Mouse (Mus musculus): ENCODE results near the gene Areg.

Areg gene

DNA sequence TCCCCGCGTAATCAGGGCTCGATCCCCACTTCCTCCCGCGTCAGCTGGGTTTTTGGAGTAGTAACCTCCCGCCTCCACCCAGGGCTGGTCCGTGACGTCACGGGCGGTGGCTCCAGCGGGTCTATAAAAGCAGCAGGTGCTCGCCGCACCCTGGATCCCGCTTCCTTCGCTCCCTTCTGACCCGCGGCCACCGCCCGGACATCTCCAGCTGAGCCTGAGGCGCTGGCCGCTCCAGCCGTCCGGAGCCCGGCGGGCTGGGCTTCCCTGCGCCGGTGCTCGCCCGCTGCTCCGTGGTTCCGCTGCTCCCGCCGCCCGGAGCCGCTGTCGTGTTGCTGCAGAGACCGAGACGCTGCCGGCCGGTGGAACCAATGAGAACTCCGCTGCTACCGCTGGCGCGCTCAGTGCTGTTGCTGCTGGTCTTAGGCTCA, at the start of gene Areg:
Gene Areg, plus strand, starts transcription at position 154 of the 428 bp plus-strand sequence.
- DNase-seq (ENCODE audit: low spot score): no peak

DNA sequence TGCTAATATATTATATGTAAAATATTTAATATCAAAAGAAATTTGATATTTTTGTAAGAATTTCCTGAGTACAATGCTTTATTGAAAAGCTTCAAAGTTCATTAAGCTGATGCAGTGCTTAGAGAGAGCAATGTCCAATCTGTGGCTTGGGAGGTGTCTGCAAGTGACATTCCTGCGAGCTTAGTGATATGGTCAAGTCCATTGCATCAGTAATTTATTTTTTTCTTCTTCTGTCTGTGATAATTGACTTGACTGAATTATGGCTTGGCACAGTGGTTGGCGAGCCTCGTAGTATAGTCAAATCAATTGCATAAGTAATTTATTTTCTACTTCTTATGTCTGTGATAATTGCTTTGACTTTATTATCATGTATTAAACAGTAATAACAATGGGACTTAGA, 49.1 kb upstream of the Areg start:
- DNase-seq (ENCODE audit: low spot score): no peak

DNA sequence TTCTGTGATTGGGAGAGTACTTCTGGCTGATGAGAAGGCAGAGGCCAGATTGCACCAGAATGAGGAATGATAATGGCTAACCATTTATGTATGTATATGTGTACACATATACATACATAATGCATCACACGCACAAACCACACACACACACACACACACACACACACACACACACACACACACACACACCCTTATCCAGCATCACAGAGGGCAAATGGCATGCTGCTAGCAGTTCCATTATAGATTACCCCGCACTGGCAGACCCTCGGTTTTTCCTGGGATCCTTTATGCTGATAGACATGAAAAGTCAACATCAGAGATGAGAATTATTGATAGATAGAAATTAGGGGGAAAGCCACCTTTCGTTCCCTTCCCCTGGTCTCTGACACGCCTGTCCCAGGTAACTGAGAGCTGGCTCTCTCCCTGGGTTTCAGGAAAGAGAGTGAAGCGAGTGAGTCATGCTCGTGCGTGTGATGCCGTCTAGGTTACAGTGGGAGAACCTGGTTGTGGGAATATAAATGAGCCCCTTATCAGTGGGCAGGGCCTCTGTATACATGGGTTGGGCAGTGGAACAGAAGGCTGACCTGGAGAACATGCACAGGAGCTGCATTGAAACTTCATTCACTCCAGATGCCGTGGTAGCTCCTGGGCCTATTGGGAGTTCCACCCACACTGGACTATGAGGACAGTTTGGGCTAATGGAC, 41.3 kb upstream of the Areg start:
- no peak for DNase-seq (ENCODE audit: low spot score)

DNA sequence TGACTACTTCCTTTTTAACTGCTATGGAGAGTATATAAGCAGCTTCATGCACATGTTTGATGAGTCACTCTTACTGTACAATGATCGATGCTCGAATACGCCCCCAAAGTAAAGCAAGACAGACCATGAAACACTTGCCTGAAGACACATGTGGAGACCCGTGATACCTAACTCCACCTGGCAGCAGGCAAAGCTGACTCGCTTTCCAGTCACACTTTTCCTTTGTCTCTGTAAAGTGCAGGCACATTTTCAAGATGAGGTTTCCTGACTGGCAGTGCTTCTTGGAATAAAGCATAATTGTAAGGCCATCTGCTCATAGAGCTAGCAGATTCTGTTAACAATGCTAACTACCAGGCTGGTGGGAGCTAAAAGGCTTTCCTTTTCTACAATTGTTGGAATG, 37.7 kb upstream of the Areg start:
- DNase-seq (ENCODE audit: low spot score): no peak

DNA sequence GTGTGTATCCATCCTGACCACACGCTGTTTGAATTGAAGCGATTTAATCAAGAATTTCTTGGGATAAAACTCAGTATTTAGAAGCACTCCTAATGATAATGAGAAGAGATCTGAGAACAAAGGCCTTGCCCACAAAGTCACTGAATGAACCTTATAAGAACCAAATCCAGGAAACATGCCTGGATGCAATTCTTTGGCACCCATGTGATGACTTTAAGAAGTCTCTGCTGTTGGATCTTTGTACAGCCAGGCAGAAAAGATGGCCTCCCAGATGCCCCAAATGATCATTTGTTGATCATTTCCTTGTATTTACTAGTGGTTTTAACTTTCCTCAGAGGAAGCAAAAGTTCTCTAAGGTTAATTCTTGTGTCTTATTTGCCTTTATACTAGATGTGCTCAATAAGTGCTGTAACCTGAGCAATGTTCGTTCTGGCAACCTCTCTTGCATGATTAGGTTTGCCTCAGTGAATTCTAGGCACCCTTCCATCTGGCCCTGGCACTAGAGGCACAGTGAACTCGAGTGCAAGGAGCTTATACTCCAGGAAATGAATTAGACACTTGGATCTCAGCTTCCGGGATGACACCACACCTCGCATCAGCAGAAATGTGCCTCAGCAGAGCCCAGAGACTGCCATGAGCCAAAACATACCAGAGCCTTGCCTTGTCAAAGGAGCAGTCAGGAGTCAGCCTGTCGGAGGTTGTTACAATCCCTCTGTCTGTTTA, 35.3 kb upstream of the Areg start:
- peak; percentile 77 for DNase-seq (ENCODE audit: low spot score)

DNA sequence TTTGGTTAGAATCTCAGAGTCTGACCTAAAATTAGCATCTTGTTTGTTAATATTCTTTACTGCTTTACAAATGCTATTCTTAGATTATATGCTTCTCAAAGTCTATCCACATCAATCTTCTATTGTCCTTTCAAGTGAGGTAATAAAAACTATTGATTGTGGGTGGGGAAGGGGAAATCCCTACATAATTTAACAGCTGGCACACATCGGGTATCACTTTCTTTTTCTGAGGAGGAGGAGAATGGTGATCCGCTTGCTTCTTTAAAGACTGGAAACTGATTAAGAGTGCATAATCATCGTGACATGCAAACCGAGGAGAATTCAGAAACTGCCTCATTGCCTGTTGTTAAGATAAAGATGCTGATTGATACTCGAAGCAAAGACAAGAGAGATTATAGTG, 33.2 kb upstream of the Areg start:
- no peak for DNase-seq (ENCODE audit: low spot score)

DNA sequence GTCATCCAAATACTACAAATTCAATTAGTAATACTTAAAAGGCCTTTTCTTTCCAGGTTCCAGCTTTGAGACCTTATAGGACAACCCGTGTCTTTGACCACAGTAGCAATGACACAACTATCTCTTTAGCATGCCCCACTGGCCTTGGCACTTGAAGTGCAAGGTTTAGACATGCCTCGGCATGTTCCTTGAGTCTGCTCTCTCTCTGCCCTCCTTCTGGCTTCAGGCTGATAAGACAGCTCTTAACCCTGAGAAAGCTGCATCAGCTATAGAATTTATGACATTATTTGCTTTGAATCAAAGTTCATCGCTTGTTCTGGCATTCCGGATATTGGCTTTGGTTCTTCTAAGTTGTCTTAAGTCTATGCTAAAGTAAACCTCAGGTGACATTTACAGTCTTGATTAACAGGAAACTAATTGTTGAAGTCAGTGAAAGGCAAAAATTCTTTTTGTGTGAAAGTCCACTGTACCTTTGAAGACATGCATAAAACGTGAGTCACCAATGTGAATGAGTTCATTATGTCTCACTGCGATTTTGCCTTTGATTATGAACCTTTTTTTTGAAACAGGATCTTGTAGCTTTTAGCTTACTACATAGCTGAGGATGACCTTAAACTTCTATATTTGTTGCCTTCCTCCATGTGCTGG, 29.3 kb upstream of the Areg start:
- no peak for DNase-seq (ENCODE audit: low spot score)

DNA sequence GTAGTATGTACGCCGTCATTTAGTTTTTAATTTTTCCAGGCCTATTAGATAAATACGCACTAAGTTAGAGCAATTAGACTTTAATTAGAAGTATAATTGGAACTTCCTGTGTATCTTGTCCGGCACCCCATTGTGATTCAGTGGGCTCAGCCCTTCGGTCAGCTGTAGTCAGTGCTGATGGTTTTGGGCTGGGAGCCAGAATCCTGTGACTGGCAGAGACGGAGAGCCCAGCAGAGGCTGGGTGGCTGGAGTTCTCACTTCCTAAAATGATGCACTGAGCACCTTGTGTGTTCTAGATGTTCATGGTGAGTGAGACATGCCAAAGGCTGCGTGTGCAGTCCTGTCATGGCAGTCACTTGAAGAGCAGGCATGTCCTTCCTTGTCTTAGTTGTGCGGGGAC, 28.4 kb upstream of the Areg start:
- no peak for DNase-seq (ENCODE audit: low spot score)

DNA sequence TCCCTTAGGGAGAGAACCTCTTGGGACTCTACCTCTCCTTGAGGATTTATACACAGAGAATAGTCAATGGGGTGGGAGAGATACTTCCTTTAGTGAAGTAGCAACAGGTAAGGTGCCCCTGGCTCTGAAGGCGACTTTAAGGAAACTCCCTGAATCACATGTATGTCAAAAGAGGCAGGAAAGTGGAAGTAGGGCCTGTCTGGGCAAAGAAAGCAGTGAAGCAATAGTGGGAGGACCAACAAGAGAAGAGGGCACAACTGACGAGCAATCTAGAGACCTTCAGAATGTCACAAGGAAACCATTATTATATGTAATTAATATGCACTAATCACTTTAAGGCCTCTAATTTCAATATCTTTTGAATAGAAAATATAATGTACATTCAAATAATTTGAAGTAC, 25.4 kb upstream of the Areg start:
- no peak for DNase-seq (ENCODE audit: low spot score)

DNA sequence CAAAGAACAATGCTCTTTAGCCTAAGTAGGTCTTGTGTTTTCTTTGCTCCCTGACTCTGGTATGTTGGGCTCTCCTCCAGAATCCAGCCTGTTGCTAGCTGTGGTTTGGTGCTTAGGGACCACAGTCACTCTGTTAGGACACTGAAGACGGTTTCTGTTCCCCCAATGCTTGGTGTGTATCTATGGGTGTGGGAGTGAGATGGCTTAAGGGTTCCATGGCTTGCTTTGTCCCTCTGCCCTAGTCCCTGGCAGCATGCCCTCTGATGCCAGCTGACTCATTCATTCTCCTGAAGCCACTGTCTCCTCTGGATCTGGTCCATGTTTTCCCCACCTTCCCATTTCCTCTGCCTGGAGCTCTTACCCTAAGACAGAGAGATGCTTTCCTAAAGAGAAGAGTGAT, 24.8 kb upstream of the Areg start:
- no peak for DNase-seq (ENCODE audit: low spot score)

DNA sequence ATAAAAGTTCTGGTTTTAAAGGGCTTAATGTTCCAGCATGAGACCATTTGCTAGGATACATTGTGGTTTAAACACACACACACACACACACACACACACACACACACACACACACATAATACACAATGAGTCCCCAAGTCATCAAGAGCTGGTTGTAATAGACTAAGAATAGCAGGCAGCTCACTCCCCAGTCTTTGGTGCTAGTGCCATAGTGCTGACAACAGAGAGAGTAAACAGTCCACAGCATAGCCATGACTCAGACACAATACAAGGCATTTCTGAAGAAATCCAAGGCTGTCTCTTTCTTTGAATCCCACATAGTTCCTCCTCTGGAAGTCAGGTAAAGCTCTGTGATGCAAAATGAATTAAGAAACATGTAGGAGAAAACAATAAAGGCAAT, 20.8 kb upstream of the Areg start:
- DNase-seq (ENCODE audit: low spot score): no peak

DNA sequence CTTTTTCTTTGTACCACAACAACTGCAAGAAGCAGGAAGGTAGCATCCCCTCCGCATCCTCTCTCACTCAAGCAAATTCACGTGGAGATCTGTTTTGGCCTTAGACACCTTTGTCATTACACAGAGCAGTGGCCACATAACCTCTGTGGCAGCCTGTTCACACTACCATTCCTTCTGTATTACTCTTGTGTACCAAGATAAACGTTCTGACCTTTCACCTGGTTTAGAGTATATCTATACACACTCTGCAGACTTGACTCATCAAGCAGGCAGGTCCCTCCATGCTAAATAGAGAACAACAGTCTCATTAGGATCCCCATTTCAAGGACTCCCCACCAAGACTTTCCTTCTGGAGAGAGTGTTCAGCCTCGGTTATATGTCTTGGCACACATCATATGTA, 16.0 kb upstream of the Areg start:
- DNase-seq (ENCODE audit: low spot score): no peak

DNA sequence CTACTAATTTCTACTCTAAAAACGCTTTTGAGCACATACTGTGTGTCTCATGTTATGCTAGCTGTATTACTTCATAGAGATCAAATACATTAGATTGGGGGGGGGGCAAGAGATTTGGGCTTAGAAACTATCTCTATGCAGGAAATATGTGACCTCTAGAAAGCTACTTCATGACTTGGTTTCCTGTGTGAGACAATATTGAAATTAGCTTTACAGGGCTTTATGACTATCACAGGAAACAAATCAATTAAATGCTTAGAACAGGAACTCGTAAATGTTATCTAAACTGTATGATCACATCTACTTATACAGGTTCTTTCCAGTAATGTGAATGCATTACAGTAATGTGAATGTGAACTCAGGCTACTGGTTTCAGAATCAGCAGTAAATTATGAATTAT, 15.3 kb upstream of the Areg start:
- DNase-seq (ENCODE audit: low spot score): no peak

DNA sequence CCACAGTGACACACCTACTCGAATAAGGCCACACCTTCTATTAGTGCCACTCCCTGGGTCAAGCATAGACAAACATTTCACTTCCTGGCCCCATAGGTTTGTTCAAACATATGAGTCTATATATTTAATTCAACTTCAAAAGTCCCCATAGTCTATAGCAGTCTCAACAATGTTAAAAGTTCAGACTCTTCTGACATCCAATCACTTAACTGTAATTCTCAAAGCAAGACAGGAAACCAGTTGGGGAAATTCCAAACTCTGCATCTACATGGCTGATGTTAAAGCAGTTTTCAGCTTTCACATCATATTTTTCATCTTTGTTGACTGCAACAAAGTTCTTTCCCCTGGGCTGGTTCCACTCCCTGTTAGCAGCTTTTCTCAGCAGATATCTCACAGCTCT, 12.8 kb upstream of the Areg start:
- no peak for DNase-seq (ENCODE audit: low spot score)

DNA sequence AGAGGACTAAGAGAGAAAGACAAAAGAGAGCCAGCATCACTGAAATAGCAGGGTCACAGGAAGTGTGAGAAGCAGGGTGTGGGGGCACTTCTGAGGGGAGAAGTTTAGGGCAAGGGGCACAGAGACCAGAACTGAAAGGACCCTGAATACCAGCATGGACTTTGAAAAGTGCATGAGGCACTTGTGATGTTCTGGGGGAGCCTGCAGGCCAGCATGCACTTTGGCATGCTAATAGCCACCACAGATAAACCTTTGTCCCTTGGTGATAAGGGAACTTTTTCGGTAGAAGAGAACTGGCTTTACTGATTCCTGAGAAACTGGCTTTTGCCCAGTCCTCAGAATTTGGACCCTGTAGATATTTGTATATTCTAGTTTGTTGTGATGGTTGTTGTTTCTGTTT, 4.4 kb upstream of the Areg start:
- DNase-seq (ENCODE audit: low spot score): no peak

DNA sequence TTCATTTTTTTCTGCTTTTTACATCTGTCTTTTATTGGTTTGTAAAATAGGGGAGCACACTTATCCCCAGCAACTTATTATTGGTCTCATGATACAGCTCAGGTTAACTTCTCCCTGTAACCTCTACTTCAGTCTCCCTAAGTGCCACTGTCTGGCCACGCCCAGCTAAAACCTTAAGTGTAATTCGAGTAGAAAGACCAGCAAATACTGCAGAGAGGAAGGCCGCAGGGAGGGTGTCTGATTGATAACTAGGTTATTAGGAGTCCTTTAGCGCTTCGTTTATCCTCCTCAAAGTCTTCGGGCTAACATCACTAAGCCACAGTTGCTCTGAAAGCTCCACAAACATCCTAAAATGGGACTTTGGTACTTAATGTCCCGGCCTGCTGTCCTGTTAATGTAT, 429 bp upstream of the Areg start:
- no peak for DNase-seq (ENCODE audit: low spot score)

DNA sequence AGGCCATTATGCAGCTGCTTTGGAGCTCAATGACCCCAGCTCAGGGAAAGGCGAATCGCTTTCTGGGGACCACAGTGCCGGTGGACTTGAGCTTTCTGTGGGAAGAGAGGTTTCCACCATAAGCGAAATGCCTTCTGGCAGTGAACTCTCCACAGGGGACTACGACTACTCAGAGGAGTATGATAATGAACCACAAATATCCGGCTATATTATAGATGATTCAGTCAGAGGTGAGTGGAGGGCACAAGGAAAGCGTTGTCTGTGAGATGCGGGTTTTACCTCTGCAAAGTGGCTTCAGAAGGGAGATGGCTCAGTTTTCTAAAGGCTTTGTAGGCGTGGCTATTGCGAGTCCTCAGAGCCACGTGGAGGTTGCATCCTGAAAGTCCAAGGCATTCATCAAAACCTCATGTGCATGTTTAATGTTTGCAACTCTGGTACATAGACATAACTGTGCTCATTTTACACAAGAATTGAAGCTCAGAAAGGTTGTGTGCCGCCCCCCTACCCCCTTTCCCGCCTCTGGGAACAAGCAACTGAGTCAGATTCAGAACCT, 1.6 kb downstream of the Areg start:
- no peak for DNase-seq (ENCODE audit: low spot score)

DNA sequence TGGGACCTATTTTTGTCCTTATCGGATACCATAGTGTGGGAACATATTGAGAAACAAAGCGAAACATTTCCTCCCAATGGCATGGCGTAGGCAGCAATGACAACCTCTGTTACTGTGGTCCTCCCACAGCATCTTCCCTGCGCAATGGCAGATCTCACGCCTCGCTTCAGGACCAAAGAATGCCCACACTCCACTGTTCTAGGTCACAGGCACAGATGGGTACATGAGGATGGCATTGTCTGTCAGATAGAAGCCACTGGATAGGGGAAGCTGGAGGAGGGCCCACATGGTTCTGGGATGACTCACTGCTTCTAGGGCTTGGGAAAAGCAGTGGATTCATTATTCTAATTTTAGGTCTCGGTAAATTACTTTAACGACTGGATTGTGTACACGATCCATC, 5.6 kb downstream of the Areg start:
- DNase-seq (ENCODE audit: low spot score): no peak

DNA sequence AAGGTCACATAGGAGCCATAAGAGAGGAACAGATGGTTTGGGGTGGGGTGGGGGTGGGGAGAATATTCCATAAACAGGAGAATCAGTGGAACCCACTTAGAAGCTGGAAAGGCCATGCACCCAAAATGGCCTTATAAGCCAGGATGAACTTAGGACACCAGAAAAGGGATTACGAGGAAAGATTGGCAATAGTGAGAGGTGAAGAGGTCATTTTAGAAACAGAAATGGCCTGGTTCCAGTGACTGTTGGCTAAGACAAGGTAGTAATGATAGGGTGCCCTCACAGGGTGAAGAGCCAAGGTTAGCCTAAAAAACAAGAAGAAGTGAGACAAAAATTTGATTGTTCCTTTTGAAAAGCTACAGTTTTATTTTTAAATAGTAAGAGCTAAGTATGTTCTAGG, 7.6 kb downstream of the Areg start:
- peak; percentile 45 for DNase-seq (ENCODE audit: low spot score)

DNA sequence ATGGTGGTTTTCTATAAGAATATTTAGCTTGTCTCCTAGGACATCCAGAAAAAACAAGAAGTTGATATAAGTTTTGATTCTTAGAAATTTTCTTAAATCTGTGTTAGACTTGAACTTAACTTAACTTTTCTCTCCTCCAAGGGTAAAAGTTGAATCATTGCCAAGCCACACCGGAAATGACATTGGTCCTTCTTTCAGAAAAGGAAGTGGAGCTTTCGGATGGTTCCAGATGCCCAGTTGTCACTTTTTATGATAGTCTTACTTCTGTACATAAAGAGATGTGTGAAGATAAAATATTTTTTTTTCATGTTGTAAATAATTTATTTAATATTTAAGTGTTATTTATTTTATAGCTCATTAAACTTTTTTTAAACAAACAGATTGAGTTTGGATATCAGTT, 8.7 kb downstream of the Areg start:
- no peak for DNase-seq (ENCODE audit: low spot score)

DNA sequence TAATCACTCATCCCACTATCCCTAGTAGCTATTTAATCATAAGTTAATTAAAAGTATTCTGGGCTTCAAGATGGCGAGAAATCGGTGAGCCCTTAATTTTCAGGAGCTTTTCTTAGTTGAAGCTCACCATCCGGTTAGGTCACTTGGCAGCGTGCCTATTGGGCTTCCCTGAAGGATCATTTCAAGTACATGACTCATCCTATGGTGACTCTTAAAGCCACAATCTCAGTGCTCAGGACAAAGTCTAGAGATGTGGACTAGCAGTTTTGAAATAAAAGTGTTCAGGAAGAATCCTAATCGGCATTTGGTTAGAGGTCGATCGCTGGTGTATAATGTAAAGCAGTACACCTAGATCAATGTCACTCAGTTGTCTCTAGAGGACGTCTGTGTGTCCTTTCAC, 17.3 kb downstream of the Areg start:
- DNase-seq (ENCODE audit: low spot score): peak; percentile 70

DNA sequence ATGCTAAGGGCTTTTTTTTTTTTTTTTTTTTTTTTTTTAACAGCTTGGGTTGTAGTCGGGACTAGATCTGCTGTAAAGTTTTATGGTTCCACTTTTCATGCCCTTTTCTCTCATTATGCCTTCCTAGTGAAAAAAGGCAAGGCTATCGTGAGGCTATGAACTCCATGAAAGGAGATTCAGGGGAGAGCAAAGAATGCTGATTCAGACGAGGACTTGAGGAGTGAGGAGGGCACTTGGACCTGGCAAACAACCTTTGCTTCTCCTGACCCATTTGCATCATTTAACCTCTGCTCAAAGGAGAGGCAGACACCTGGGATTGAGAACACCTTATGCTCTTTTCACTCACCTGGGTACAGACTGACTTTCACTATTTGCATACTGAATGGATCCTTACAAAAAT, 17.8 kb downstream of the Areg start:
- no peak for DNase-seq (ENCODE audit: low spot score)

DNA sequence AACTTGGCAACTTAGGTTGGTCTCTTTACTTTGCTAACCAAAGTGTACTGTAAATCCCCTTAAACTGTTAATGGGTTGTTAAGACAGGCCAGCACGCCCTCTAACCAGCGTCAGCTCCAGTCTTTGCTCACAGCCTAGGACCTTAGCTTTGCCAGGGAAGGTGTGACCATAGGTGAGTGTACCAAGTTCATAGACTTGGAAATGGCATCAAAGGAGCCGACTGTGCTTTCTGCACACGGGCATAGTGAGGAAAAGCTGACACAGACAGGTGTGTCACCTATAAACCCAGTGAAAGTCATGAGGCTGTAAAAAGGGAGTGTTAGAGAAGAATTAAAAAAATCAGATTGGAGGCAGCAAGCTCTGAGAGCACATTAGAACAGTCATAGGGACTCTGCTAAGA, 23.4 kb downstream of the Areg start:
- DNase-seq (ENCODE audit: low spot score): no peak
